Mouse (Mus musculus) myocyte (in vitro differentiated cells): ENCODE measurements around the gene Fuca2. TPM values are rescaled to one million over a fixed set of nuclear protein-coding genes. Genes with fewer than 3 reads are reported as not detected.
A peak's percentile ranks its signal among the peaks of the same experiment; 100 is the strongest.
"Not testable (repeated sequence)": the region's sequence is repeated elsewhere in the genome, so short reads cannot be mapped to it uniquely, and the experiment has no call there.

Experiments
- H3K27me3 ChIP-seq: one replicate; pipeline ENCODE4 v1.6.1; 2011; ENCODE audit not compliant: control insufficient read depth, insufficient read depth, insufficient read length
- H3K36me3 ChIP-seq: one replicate; pipeline ENCODE4 v1.6.1; 2011; ENCODE audit not compliant: control insufficient read depth, insufficient read depth
- H3K4me2 ChIP-seq: one replicate; pipeline ENCODE4 v1.6.1; 2011; ENCODE audit warnings: low read depth, control low read depth
- H3K4me3 ChIP-seq: one replicate; pipeline ENCODE4 v1.5.1; 2011; ENCODE audit warnings: mild to moderate bottlenecking, control low read depth, moderate library complexity
- H3K79me2 ChIP-seq: one replicate; pipeline ENCODE4 v1.6.1; 2011; ENCODE audit not compliant: control insufficient read depth, insufficient read depth
- H3ac ChIP-seq: one replicate; pipeline ENCODE4 v1.6.1; 2011; ENCODE audit not compliant: control insufficient read depth, insufficient read length
- CEBPB ChIP-seq: IDR thresholded peaks from 2 replicates; pipeline ENCODE4 v1.6.1; 2011; ENCODE audit warnings: mild to moderate bottlenecking, moderate library complexity; ENCODE audit not compliant: poor library complexity, insufficient read depth, severe bottlenecking
- E2F4 ChIP-seq: IDR thresholded peaks from one replicate; pipeline ENCODE4 v1.6.1; 2011; ENCODE audit warnings: mild to moderate bottlenecking, control low read depth, moderate library complexity; ENCODE audit not compliant: insufficient read depth
- MAX ChIP-seq: IDR thresholded peaks from one replicate; pipeline ENCODE4 v1.6.1; 2011; ENCODE audit warnings: low read depth, mild to moderate bottlenecking, control low read depth
- MYOD1 ChIP-seq, 3 experiments: IDR thresholded peaks; one replicate each; pipeline ENCODE4 v1.6.1; 2011; ENCODE audit warnings: control low read depth in 2 of 3, low read depth in 2 of 3, mild to moderate bottlenecking in 2 of 3, moderate library complexity in 1 of 3; ENCODE audit not compliant: insufficient read length in 2 of 3, control insufficient read depth in 1 of 3
- MYOG ChIP-seq, 3 experiments: IDR thresholded peaks; one replicate each; pipeline ENCODE4 v1.6.1; 2011; ENCODE audit warnings: control low read depth in 2 of 3, low read depth in 2 of 3, mild to moderate bottlenecking in 2 of 3; ENCODE audit not compliant: insufficient read length in 2 of 3, control insufficient read depth in 1 of 3, insufficient read depth in 1 of 3
- POLR2A ChIP-seq: IDR thresholded peaks from one replicate; pipeline ENCODE4 v1.6.1; 2011; ENCODE audit warnings: low read depth, mild to moderate bottlenecking, control low read depth, moderate library complexity; ENCODE audit not compliant: insufficient read length
- POLR2AphosphoS2 ChIP-seq: IDR thresholded peaks from one replicate; pipeline ENCODE4 v1.6.1; 2011; ENCODE audit warnings: low read depth, control low read depth; ENCODE audit not compliant: insufficient read length
- REST ChIP-seq: IDR thresholded peaks from one replicate; pipeline ENCODE4 v1.6.1; 2011; ENCODE audit warnings: mild to moderate bottlenecking, control low read depth, moderate library complexity; ENCODE audit not compliant: insufficient read depth, insufficient read length
- SRF ChIP-seq: IDR thresholded peaks from one replicate; pipeline ENCODE4 v1.6.1; 2011; ENCODE audit warnings: low read depth; ENCODE audit not compliant: control insufficient read depth, insufficient read length
- TCF12 ChIP-seq: IDR thresholded peaks from one replicate; pipeline ENCODE4 v1.6.1; 2011; ENCODE audit warnings: mild to moderate bottlenecking, control low read depth; ENCODE audit not compliant: poor library complexity, insufficient read depth, severe bottlenecking
- TCF3 ChIP-seq: IDR thresholded peaks from one replicate; pipeline ENCODE4 v1.6.1; 2011; ENCODE audit warnings: low read depth, control low read depth; ENCODE audit not compliant: insufficient read length
- USF1 ChIP-seq: IDR thresholded peaks from one replicate; pipeline ENCODE4 v1.6.1; 2011; ENCODE audit warnings: low read depth, mild to moderate bottlenecking, control low read depth, moderate library complexity
- polyA plus RNA-seq: library from polyadenylated mRNA; unstranded; fragments of >200 nt; fragmentation: generic; extraction: Trizol; gene quantifications from one replicate; pipeline ENCODE4 v1.2.1, GENCODE M21; 2012; ENCODE audit warnings: missing spikeins

The Fuca2 gene
- polyA plus RNA-seq, 1 experiment: 7.2 TPM

GRCm38 (mm10) chr10:13496315-13496714 is 3.0 kb upstream of the Fuca2 start:
- H3K4me2 ChIP-seq: no peak overlapping the region
- H3ac ChIP-seq: no peak overlapping the region
- no peak overlapping the region for H3K4me3 ChIP-seq
- peaks cover 9% of the 10 kb centered on the region for H3K27me3 ChIP-seq
- TF ChIP-seq SRF: no peak
- TF ChIP-seq CEBPB: no peak
- no peak for TF ChIP-seq TCF12
- no peak for TF ChIP-seq REST
- no peak for TF ChIP-seq E2F4
- TF ChIP-seq MYOD1 (IDR thresholded peaks at IDR 0.05; ENCODE audit: control insufficient read depth in 1 of 3, insufficient read length in 2 of 3, low read depth in 2 of 3): no peak
- no peak for TF ChIP-seq MAX
- no peaks in the 10 kb centered on the region for H3K79me2 ChIP-seq
- no peaks in the 10 kb centered on the region for H3K36me3 ChIP-seq

- peak overlapping the region; percentile 26 for H3K4me3 ChIP-seq
- TF ChIP-seq MYOG (IDR thresholded peaks at IDR 0.05; ENCODE audit: control insufficient read depth in 1 of 3, insufficient read depth in 1 of 3, insufficient read length in 2 of 3, low read depth in 2 of 3) (no peak), USF1 (no peak), REST (no peak), MYOD1 (IDR thresholded peaks at IDR 0.05; ENCODE audit: control insufficient read depth in 1 of 3, insufficient read length in 2 of 3, low read depth in 2 of 3) (no peak), POLR2AphosphoS2 (no peak), CEBPB (no peak), POLR2A (no peak), TCF3 (no peak)
Observed at GRCm38 (mm10) chr10:13500473-13500872, 1.1 kb downstream of the Fuca2 start.

GRCm38 (mm10) chr10:13500938-13501496 is 1.7 kb downstream of the Fuca2 start:
- peak overlapping the region; percentile 66 for H3K4me2 ChIP-seq
- peak; percentile 53 for TF ChIP-seq USF1
- TF ChIP-seq POLR2A: peak; percentile 9
- TF ChIP-seq SRF: no peak
- no peak for TF ChIP-seq TCF3
- no peak for TF ChIP-seq TCF12
- TF ChIP-seq REST: no peak
- no peak for TF ChIP-seq MAX
- TF ChIP-seq MYOG (IDR thresholded peaks at IDR 0.05; ENCODE audit: control insufficient read depth in 1 of 3, insufficient read depth in 1 of 3, insufficient read length in 2 of 3, low read depth in 2 of 3): no peak

More at GRCm38 (mm10) chr10:13500473-13500872, 1.1 kb downstream of the Fuca2 start:
- Histone ChIP-seq H3K27me3 (peaks cover 9% of the 10 kb centered on the region), H3K79me2 (no peaks in the 10 kb centered on the region), H3K4me2 (peak overlapping the region; percentile 66), H3ac (no peak overlapping the region), H3K36me3 (no peaks in the 10 kb centered on the region)

GRCm38 (mm10) chr10:13501533-13501932 is 2.2 kb downstream of the Fuca2 start:
- Histone ChIP-seq H3K4me3 (peak overlapping the region; percentile 26), H3K4me2 (peak overlapping the region; percentile 66)
- H3K79me2 ChIP-seq, H3K36me3 ChIP-seq, H3ac ChIP-seq, H3K27me3 ChIP-seq: not testable (repeated sequence)

More at GRCm38 (mm10) chr10:13500938-13501496, 1.7 kb downstream of the Fuca2 start:
- H3K79me2 ChIP-seq: no peaks in the 10 kb centered on the region
- no peaks in the 10 kb centered on the region for H3K36me3 ChIP-seq
- H3K4me3 ChIP-seq: peak overlapping the region; percentile 26
- no peak overlapping the region for H3ac ChIP-seq
- peaks cover 9% of the 10 kb centered on the region for H3K27me3 ChIP-seq

- Histone ChIP-seq H3ac (no peak overlapping the region), H3K36me3 (no peaks in the 10 kb centered on the region), H3K4me3 (no peak overlapping the region), H3K79me2 (no peaks in the 10 kb centered on the region), H3K4me2 (no peak overlapping the region), H3K27me3 (no peaks in the 10 kb centered on the region)
- TF ChIP-seq CEBPB (no peak), MAX (no peak), TCF12 (no peak), MYOG (IDR thresholded peaks at IDR 0.05; ENCODE audit: control insufficient read depth in 1 of 3, insufficient read depth in 1 of 3, insufficient read length in 2 of 3, low read depth in 2 of 3) (no peak), TCF3 (no peak)
Observed at GRCm38 (mm10) chr10:13502371-13502770, 3.0 kb downstream of the Fuca2 start.

- Histone ChIP-seq H3K79me2 (no peaks in the 10 kb centered on the region), H3K36me3 (peaks cover 15% of the 10 kb centered on the region), H3K4me3 (no peak overlapping the region), H3ac (no peak overlapping the region), H3K27me3 (no peaks in the 10 kb centered on the region), H3K4me2 (no peak overlapping the region)
- TF ChIP-seq MYOG (IDR thresholded peaks at IDR 0.05; ENCODE audit: control insufficient read depth in 1 of 3, insufficient read depth in 1 of 3, insufficient read length in 2 of 3, low read depth in 2 of 3) (no peak), USF1 (no peak), POLR2AphosphoS2 (no peak), SRF (no peak), MAX (no peak), POLR2A (no peak), CEBPB (no peak), E2F4 (no peak), MYOD1 (IDR thresholded peaks at IDR 0.05; ENCODE audit: control insufficient read depth in 1 of 3, insufficient read length in 2 of 3, low read depth in 2 of 3) (no peak), TCF12 (no peak), TCF3 (no peak), REST (no peak)
Observed at GRCm38 (mm10) chr10:13521857-13522256, 22.5 kb downstream of the Fuca2 start.
